Mouse (Mus musculus) forebrain, embryonic 11.5 days (tissue): Measurements from ENCODE around the gene Ppargc1a. TPM values are rescaled to one million over a fixed set of nuclear protein-coding genes. Genes with fewer than 3 reads are reported as not detected.

Experiments
- ATAC-seq: fragments of 200-750 bp; cut with Nextera tagmentation; replicated peaks from 2 replicates; pipeline ENCODE4 v1.8.0; 2017; ENCODE audit warnings: moderate TSS enrichment; ENCODE audit not compliant: low FRiP score
- DNase-seq: peaks from one replicate; pipeline ENCODE4 v3.0.0-alpha.2; 2017; ENCODE audit warnings: low spot score
- H3K27ac ChIP-seq: fragments of 300-500 bp; sonication (generic); 2 replicates; pipeline ENCODE4 v1.5.1; 2014; ENCODE audit warnings: low read depth, low read length
- H3K27me3 ChIP-seq: fragments of 300-500 bp; sonication (generic); 2 replicates; pipeline ENCODE4 v1.6.1; 2014; ENCODE audit warnings: mild to moderate bottlenecking, low read length, mixed read lengths; ENCODE audit not compliant: control insufficient read depth, insufficient read depth
- H3K36me3 ChIP-seq: fragments of 300-500 bp; sonication (generic); 2 replicates; pipeline ENCODE4 v1.6.1; 2014; ENCODE audit warnings: mild to moderate bottlenecking, low read length, moderate library complexity, mixed read lengths; ENCODE audit not compliant: control insufficient read depth, insufficient read depth
- H3K4me1 ChIP-seq: fragments of 300-500 bp; sonication (generic); replicated peaks from 2 replicates; pipeline ENCODE4 v1.6.1; 2014; ENCODE audit warnings: low read length, mixed read lengths; ENCODE audit not compliant: control insufficient read depth, insufficient read depth
- H3K4me2 ChIP-seq: fragments of 300-500 bp; sonication (generic); 2 replicates; pipeline ENCODE4 v1.6.1; 2014; ENCODE audit warnings: low read depth, mild to moderate bottlenecking, low read length, moderate library complexity, mixed read lengths; ENCODE audit not compliant: severe bottlenecking
- H3K4me3 ChIP-seq: fragments of 300-500 bp; sonication (generic); 2 replicates; pipeline ENCODE4 v1.5.1; 2014; ENCODE audit warnings: low read depth, low read length
- H3K9ac ChIP-seq: fragments of 300-500 bp; sonication (generic); 2 replicates; pipeline ENCODE4 v1.6.1; 2014; ENCODE audit warnings: low read length
- H3K9me3 ChIP-seq: fragments of 300-500 bp; sonication (generic); 2 replicates; pipeline ENCODE4 v1.6.1; 2016; ENCODE audit warnings: low read length, mixed read lengths; ENCODE audit not compliant: control insufficient read depth
- WGBS: fragments of 180-500 bp; shearing (Covaris S2); extraction: QIAGEN DNeasy Blood & Tissue Kit; methylation state at CpG from one replicate; pipeline ENCODE4 v1.1.7; 2014; 5-methylcytosine and 5-hydroxymethylcytosine counted together
- polyA plus RNA-seq: library from polyadenylated mRNA; unstranded; fragments of >200 nt; fragmentation: Nextera tagmentation; extraction: Ambion mirVana; gene quantifications from 2 replicates; pipeline ENCODE4 v1.2.1, GENCODE M21; 2014

Gene Ppargc1a
- polyA plus RNA-seq, 1 experiment from 2014 or later = 4.3 TPM

DNA sequence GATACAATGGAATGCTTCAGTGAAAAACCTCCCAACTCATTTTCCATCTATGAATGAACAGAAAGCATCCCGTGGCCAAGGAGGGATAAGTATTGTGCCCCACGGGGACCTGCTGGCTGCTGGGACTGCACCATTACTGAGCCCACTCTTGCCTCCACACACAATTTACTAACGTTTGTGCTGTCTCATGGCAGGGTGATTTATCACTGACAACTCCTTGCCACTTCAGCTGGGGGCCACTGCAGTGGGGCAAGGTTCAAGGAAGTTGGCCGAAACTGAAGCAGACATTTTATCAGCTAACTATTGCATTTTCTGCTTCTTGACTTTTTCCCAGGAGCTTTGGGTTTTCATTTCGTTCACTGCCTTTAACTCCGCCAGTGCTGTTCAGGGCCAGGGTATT lies 17.5 kb upstream of the Ppargc1a start:
- no peak overlapping the region for H3K27ac ChIP-seq
- H3K27me3 ChIP-seq = no peaks in the 10 kb centered on the region
- WGBS = 80% methylated on average over 6 of the region's 6 CpGs
- H3K4me1 ChIP-seq = no peaks in the 10 kb centered on the region
- H3K9me3 ChIP-seq = no peaks in the 10 kb centered on the region
- no peak overlapping the region for H3K9ac ChIP-seq
- DNase-seq (no peak), ATAC-seq (no peak)
- no peak overlapping the region for H3K4me3 ChIP-seq
- no peak overlapping the region for H3K4me2 ChIP-seq
- no peaks in the 10 kb centered on the region for H3K36me3 ChIP-seq

DNA sequence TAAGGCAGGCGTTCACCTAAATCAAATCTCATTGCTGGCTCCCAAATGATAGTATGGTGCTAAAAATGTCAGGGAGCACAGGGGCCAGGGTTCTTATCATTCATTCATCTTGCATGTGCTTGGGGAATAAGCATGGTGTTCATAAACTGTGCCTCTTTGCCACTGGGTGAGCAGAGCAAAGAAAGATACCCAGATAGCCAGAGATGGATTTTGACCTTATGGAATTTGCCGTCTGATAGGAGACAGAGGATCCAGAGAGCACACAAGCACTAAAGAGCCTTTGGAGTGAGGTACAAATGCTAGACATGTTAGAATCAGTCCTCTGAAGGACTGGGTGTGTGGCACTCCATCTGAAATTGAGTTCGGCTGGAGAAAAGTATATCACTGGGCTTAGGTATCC lies 16.7 kb upstream of the Ppargc1a start:
- DNase-seq = no peak
- Histone ChIP-seq H3K9ac (no peak overlapping the region), H3K4me3 (no peak overlapping the region), H3K36me3 (no peaks in the 10 kb centered on the region), H3K27me3 (no peaks in the 10 kb centered on the region), H3K27ac (no peak overlapping the region), H3K9me3 (no peaks in the 10 kb centered on the region), H3K4me1 (no peaks in the 10 kb centered on the region), H3K4me2 (no peak overlapping the region)
- ATAC-seq = no peak
- 90% methylated on average over 3 of the region's 3 CpGs for WGBS

DNA sequence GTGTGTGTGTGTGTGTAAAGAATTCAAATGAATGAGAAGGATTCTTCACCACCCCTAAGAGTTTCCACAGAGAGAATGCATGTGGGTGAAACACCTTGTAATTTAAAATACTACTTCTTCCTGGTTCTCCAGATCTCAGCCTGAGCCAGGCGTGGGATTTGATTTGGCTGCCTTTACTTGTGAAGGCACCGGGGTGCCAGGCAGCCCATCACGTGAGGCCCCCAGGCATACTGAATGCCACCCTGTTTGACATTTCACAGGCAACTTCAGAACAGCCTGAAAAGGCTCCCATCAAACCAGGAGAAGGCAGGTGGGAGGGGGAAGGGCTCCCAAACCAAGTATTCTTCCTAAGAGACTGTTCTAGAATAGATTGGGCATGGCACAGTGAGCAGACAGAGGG lies 16.1 kb upstream of the Ppargc1a start:
- Histone ChIP-seq H3K4me2 (no peak overlapping the region), H3K4me3 (no peak overlapping the region), H3K27ac (no peak overlapping the region), H3K27me3 (no peaks in the 10 kb centered on the region), H3K9me3 (no peaks in the 10 kb centered on the region), H3K4me1 (no peaks in the 10 kb centered on the region), H3K9ac (no peak overlapping the region), H3K36me3 (no peaks in the 10 kb centered on the region)
- ATAC-seq (no peak), DNase-seq (no peak)
- 83% methylated on average over 3 of the region's 3 CpGs for WGBS

DNA sequence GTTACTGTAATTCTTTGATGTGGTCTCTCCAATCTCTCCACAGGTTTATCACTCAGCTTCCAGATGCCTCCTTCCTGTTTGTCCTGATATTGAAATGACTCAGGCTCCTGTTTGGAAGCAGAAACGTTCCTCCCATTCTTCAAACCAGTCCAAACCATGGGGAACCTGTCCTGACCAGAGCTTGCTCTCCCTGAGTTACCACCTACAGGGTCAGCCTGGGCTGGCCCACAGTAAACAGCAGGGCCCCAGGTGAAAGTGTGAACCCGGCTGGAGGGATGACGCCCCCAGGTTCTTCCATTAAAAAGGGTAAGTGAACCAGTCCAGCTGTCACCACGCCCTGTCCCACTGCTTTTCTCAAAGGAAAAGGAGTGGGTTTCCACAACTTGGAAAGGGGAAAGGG lies 15.5 kb upstream of the Ppargc1a start:
- Histone ChIP-seq H3K4me3 (no peak overlapping the region), H3K4me2 (no peak overlapping the region), H3K9me3 (no peaks in the 10 kb centered on the region), H3K36me3 (no peaks in the 10 kb centered on the region), H3K27me3 (no peaks in the 10 kb centered on the region), H3K9ac (no peak overlapping the region), H3K27ac (no peak overlapping the region), H3K4me1 (no peaks in the 10 kb centered on the region)
- no peak for DNase-seq
- 62% methylated on average over 4 of the region's 4 CpGs for WGBS
- no peak for ATAC-seq

DNA sequence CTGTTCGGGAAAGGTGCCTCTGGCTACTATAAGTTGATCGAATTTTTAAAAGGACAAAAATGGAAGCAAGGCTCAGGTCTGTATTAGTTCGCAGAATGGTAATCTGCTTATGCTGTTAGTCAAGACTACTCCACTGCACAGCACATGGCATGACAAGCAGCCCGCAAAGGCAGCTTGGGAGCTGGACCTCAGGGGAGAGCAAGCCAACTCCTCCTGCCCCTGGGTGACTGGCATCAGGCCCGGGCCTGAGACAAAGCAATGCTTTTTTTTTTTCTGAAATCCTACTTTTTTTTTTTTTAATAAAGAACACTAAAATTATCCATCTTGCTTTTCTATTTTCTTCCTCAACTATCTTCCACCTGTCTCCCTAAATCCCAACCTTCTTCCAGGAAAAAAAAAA lies 15.1 kb upstream of the Ppargc1a start:
- ATAC-seq = no peak
- Histone ChIP-seq H3K9me3 (no peaks in the 10 kb centered on the region), H3K4me2 (no peak overlapping the region), H3K9ac (no peak overlapping the region), H3K4me3 (no peak overlapping the region), H3K36me3 (no peaks in the 10 kb centered on the region), H3K4me1 (no peaks in the 10 kb centered on the region), H3K27ac (no peak overlapping the region), H3K27me3 (no peaks in the 10 kb centered on the region)
- 85% methylated on average over 5 of the region's 5 CpGs for WGBS
- no peak for DNase-seq

DNA sequence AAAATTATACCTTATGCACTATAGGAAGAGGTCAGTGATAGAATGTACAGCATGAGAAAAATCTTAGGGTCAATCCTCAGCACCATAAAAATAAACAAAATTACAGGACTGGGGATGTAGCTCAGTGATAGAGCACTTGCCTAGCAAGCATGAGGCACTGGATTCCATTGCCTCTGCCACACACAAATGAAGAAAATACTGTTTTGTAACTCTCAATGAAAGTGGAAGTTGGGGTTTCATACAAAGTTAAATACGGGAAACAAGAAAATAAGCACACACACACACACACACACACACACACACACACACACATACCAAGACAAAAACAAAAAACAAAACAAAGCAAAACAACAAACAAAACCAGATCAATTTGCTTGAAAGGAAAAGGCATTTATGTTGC lies 10.1 kb upstream of the Ppargc1a start:
- Histone ChIP-seq H3K4me2 (no peak overlapping the region), H3K36me3 (no peaks in the 10 kb centered on the region), H3K9me3 (no peaks in the 10 kb centered on the region), H3K4me1 (no peaks in the 10 kb centered on the region), H3K4me3 (no peak overlapping the region), H3K27ac (no peak overlapping the region), H3K9ac (no peak overlapping the region), H3K27me3 (no peaks in the 10 kb centered on the region)
- no peak for DNase-seq
- WGBS = 95% methylated on average over 1 of the region's 1 CpGs
- no peak for ATAC-seq

DNA sequence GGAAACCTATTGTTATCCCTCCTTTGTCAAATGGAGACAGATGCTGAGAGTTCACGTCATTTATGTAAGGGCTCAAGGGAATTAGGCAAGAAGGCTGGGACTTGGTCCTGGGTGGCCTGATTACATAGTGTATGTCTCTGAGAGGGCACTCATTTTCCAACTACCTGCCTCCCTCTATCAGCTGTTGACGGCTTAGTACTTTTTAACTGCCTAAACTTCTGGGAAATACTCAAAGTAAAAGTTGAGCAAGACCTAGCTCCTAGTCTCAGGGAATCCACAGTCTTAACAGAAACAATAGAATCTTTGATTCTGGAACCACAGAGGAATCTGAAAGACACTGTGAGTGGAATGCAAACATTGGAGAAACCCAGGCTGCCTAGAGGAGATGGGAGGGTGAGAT lies 6.2 kb upstream of the Ppargc1a start:
- DNase-seq (no peak), ATAC-seq (no peak)
- no peaks in the 10 kb centered on the region for H3K9me3 ChIP-seq
- no peak overlapping the region for H3K4me2 ChIP-seq
- H3K9ac ChIP-seq = no peak overlapping the region
- no peak overlapping the region for H3K4me3 ChIP-seq
- no peaks in the 10 kb centered on the region for H3K27me3 ChIP-seq
- H3K36me3 ChIP-seq = no peaks in the 10 kb centered on the region
- no peaks in the 10 kb centered on the region for H3K4me1 ChIP-seq
- H3K27ac ChIP-seq = no peak overlapping the region
- WGBS = 37% methylated on average over 2 of the region's 2 CpGs

DNA sequence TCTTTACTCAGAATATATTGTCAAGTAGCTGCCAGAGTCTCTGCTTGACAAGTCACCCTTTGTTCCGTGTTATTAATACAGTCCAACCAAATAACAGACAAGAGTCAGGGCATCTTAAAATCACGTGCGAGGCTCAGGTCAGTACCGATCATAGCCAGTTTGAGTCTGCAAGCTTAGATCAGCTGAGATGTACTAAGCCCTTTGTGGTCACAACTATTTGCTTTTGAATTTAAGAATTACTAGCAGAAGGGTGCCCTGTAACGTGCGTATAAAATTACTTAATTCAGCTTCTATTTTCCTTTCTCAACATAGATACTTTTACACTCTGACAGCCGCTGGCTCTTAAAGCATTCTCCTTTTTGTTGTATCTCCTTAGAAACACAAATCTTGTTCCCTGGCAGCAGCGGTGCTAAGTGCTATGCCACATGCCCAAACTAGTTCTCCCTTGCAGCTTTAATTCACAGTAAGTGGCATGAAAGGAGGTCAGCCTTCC lies 718 bp upstream of the Ppargc1a start:
- DNase-seq = no peak
- no peak overlapping the region for H3K27ac ChIP-seq
- H3K4me3 ChIP-seq = no peak overlapping the region
- H3K27me3 ChIP-seq = no peaks in the 10 kb centered on the region
- no peaks in the 10 kb centered on the region for H3K36me3 ChIP-seq
- no peaks in the 10 kb centered on the region for H3K9me3 ChIP-seq
- no peaks in the 10 kb centered on the region for H3K4me1 ChIP-seq
- ATAC-seq = no peak
- no peak overlapping the region for H3K9ac ChIP-seq
- WGBS = 58% methylated on average over 8 of the region's 8 CpGs
- H3K4me2 ChIP-seq = no peak overlapping the region

DNA sequence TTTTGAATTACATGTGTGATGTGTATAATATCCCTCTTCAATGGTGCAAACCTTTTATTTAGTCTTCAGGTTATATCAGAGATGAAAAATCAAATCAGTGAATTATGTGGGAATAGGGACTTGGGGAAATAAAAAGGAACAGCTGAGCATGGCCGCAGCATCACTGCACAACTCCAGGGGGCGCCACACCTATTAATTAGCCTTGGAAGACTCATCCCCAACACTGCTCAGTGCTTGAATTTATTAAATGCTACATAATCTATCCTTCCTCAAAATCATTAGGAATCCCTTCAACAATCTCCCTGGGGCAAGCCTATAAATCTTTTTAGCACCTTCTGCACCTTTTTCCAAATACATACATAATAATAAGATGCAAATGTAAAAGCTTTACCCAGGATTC lies 1.9 kb downstream of the Ppargc1a start:
- H3K9ac ChIP-seq = no peak overlapping the region
- no peak overlapping the region for H3K4me3 ChIP-seq
- 71% methylated on average over 2 of the region's 2 CpGs for WGBS
- DNase-seq = no peak
- no peak for ATAC-seq
- H3K36me3 ChIP-seq = no peaks in the 10 kb centered on the region
- no peak overlapping the region for H3K27ac ChIP-seq
- no peaks in the 10 kb centered on the region for H3K9me3 ChIP-seq
- no peaks in the 10 kb centered on the region for H3K27me3 ChIP-seq
- H3K4me1 ChIP-seq = no peaks in the 10 kb centered on the region
- no peak overlapping the region for H3K4me2 ChIP-seq
